Mouse (Mus musculus): ENCODE results near the gene Msh5.
A peak's percentile ranks its signal among the peaks of the same experiment; 100 is the strongest.
"Not testable (repeated sequence)": the region's sequence is repeated elsewhere in the genome, so short reads cannot be mapped to it uniquely, and the experiment has no call there.

Msh5 gene

DNA sequence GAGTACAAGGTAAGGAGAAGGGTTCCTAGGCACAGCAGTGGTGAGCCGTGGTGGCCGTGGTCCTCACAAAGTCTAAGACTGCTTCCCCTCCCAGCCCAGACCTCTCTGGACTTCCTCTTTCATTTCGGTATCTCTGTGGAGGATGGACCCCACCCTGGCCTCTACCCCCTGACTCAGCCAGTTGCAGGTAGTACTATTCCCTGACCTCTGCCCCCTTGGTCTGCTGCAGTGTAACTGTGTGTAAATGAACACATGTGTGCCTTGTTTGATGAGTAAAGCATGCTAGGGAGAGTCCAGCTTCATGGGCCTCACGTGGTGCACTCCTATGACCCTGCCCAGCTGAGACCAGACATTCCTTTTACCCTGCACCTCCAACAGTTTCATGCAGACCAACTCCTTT lies 22.8 kb downstream of the Msh5 start:
- DNase-seq (ENCODE audit: low spot score in 2 of 2) = no peak

DNA sequence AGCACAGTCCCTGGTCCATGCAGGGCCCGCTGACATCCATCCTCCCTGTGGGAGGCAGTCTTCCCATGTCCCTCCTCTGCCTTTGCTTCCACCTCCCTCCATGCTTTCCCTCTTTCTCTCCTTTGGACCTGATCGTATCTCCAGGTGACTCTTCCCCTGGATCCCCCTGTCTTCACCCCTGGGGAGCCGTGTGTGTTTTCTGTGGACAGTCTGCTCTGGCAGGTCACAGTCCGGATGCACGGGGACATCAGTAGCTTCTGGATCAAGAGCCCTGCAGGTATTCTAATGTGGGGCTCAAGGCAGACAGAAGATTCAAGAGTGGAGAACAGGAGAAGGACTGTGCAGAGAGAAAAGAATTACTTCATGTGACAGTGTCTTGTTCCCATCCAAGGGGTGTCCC lies 23.3 kb downstream of the Msh5 start:
- DNase-seq (ENCODE audit: low spot score in 2 of 2) = no peak

DNA sequence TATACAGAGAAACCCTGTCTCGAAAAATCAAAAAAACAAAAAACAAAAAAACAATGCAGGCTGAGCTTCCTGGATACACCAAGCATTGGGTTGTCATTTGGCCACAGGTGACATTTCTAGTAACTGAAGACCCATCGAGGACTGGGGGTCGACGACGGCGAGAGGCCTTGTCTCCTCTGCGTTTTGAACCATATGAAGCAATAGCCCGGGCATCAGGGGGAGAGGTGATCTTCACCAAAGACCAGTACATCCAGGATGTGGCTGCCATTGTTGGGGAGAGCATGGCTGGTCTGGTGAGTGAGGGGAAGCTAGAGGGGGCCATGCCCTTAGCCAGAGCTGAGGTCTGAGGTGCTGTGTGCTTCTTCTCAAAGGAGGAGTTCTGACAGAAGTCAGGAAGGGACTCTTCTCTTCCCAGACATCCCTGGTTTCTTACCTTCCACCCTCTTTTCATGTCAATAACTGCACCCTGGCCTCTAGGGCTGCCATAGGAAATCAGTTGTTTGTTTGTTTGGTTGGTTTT lies 23.9 kb downstream of the Msh5 start:
- DNase-seq (ENCODE audit: low spot score in 2 of 2) = no peak

DNA sequence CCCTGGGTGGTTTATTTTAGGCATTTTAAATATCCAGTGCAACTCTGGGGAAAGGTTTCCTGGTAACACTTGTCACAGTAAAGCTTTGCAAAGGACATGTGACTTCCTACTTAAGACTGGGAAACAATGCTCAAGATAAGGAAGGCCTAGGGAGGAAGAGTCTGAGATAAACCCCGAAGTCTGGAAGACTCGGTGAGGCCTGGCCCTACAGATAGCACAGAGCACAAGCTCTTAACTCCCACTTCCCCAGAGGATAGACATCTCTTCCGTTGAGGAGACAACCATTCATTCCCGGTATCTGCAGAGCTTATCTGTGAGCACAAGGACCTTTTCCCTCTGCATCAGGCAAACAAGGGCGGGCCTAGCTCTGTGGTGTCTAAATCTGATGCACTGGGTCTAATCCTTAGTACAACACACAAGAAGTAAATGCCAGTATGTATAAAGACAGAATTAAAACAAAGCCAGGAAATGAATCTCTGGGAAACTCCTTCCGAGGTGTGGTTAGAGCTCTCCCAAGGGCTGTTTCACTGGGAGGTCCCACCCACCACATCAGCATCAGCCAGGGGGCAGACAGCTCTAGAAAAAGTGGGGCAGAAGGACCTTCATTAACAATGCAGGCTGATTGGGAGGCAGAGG lies 24.6 kb downstream of the Msh5 start:
- DNase-seq (ENCODE audit: low spot score in 2 of 2) = no peak

DNA sequence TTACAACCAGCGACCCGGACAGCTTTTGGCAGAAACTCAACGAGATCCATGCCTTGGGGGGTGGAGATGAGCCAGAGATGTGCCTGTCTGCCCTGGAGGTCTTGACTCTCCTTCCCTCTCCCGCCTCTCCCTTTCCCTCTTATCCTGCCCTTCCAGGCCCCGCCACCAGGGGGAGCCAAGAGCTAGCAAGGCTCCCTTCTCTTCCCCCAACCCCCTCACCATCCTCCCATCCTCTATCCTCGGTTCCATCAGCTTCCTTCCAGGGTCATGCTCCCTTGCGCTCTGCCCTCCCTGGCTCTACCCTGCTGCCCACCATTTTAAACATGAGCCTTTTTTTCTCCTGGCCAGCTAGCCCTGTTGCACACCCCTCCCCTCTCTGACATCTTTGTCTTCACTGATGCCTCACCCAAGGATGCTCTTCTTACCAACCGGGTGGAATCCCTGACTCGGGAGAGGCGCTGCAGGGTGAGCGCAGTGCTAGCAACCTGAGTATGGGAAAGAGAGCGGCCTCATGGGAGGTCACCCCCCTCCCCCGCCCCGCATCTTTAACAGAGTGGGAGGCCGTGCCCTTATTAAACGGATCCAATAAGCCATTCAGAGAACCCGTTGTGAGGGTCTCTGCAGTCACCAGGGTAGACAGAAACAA lies 25.3 kb downstream of the Msh5 start:
- DNase-seq (ENCODE audit: low spot score in 2 of 2) = peak; percentile 73 to 80

DNA sequence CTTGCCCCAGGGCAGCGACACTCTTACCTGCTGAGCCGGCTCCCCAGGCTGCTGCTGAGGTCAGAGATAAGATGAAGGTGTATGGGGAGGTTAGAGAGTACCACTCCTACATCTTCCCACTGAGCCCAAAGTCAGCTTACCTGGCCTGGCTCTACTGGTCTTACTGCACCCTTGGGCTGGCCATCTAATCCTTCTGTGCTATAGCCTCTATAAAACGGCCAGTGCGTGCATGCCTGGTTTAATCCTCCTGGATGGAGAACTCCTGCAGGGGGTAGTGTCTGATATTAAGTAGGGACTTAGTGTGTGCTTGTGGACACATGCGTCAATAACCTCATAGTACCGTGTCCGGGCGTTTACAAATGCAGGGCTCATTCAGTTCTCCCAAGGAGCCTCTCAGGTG lies 26.0 kb downstream of the Msh5 start:
- no peak for DNase-seq (ENCODE audit: low spot score in 2 of 2)

DNA sequence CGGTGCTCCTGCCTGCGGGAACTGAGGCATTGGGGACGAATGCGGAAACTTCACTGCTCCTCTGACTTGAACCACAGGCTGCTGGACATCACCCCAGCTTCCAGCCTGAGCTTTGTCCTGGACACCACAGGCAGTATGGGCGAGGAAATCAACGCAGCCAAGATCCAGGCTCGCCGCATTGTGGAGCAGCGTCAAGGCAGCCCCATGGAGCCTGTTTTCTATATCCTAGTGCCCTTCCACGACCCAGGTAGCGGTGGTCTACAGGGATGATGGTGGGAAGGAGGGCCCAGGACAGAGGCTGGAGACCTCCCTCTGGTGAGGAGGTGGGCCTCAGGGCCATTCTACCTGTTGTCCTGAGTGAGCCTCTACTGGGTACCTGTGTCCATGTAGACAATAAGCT lies 26.7 kb downstream of the Msh5 start:
- DNase-seq (ENCODE audit: low spot score in 2 of 2) = no peak

DNA sequence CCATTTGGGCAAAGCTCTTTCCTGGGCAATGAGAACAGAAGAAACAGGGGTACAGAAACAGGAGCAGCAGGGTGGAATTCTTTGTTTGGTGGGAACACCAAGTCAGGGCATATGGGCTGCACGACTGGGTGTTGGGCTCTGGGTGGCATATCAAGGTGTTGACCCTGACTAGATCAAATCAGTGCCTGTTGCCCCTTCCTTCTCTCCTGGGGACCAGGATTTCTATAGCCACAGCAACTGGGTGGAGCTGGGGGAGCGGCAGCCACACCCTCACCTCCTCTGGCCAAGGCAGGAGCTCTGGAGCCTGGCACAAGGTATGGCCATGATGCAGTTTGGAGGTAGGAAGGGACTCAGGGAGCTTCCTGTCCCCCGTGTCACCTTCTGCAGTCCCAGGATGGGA lies 28.4 kb downstream of the Msh5 start:
- no peak for DNase-seq (ENCODE audit: low spot score in 2 of 2)

DNA sequence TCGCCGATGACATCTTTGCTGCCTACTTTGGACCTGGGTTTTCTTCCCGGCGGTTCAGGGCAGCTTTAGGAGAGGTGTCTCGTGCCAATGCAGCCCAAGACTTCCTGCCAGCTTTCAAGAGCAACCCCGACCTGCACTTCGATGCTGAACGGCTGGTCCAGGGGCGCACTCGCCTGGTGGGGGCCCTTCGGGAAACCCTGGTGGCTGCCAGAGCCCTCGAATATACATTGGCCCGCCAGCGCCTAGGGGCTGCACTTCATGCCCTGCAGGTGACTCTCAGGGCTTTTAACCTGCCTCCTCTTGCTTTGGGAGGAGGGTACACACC lies 28.9 kb downstream of the Msh5 start:
- no peak for DNase-seq (ENCODE audit: low spot score in 2 of 2)

DNA sequence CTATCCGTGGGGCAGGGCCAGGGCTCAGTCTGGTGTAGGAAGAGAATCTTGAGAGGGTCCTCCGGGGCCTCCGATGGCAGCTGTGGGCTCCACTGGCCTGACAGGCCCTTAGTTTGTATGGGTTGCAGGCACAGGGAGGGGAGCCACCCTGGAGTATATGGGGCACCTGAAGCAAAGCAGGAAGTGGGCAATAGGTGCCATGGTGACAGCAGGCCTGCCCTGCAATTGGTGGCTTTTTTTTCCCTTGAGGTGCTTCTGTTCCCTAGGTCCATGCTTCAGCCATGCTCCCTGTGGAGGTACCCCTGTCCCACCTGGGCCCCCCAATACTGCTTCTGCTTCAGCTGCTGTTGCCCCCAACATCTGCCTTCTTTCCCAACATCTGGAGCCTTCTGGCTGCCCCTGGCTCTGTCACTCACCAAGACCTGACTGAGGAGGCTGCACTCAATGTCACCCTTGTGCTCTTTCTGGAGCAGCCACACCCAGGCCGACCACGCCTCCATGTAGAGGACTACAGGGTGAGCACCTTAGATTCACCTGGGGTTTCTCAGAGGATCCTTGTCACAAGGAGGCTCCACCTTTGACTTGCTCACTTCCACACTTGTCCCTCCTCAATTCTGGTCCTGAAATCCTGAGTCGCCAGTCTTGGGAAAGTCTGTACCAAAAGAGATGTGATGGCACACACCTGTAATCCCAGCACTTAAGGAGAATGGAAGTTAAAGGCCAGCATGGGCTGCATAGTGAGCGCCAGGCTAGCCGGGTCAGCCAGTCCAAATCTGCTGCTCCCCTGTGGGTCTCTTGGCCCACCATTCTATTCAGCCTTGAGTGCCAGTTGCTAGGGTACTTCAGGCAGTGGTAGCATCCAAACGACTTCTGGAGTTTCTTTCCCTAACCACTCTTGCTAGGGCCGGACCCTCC lies 29.5 kb downstream of the Msh5 start:
- DNase-seq (ENCODE audit: low spot score in 2 of 2) = no peak

DNA sequence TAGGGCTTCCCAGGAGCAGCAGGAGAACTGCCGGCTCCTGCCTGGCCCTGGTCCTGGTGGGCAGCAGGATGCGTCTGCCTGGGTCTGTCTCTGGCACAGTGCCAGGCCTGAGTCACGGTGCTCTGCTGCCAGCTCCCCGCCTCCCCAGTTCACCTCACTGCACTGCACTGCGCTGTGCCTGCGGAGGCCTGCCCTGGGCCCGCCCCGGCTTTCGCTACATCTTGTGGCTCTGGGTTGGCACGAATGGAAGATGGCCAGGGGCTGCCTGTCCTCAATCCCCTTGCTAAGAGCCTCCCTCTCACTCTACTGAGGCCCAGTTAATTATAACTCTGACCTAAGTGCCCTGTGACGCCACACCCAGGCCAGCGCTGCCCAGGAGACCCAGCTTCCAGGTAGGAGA lies 30.2 kb downstream of the Msh5 start, which contains the start of gene Vwa7:
Gene Vwa7, plus strand, starts transcription at position 204 of the 400 bp plus-strand sequence.
- no peak for DNase-seq (ENCODE audit: low spot score in 2 of 2)

DNA sequence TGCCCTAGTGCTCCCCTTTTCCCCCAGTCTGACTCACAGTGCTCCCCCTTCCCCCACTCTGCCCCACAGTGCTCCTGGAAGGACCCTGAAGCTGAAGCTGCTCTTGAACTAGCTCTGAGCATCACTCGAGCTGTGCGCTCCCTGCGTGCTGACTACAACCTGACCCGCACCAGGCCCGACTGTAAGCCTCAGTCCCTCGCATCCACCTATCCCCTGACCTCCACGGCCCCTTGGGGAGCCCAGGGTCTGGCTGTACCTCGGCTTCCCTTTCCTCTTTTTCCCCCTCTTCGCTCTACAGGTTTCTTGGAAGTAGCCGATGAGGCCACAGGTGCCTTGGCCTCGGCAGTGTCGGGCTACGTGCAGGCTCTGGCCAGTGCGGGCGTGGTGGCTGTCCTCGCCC lies 31.2 kb downstream of the Msh5 start:
- DNase-seq (ENCODE audit: low spot score in 2 of 2) = no peak

DNA sequence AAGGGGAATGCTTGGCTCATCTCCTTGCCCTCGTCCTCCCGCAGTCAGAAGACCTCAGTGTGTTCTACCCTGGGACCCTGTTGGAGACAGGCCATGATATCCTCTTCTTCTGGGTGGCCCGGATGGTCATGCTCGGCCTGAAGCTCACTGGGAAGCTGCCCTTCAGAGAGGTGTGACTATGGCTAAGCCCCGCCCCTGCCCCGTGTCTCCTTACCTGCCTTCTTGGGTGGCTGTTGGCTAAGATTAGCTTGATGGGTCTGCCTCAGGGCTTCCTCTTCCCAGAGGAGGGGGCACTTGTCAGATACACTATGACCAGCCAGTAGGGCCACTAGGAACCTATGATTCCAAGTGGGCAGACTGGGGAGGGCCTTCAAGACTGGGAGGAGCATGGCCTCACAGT lies 33.3 kb downstream of the Msh5 start:
- DNase-seq (ENCODE audit: low spot score in 2 of 2) = no peak

DNA sequence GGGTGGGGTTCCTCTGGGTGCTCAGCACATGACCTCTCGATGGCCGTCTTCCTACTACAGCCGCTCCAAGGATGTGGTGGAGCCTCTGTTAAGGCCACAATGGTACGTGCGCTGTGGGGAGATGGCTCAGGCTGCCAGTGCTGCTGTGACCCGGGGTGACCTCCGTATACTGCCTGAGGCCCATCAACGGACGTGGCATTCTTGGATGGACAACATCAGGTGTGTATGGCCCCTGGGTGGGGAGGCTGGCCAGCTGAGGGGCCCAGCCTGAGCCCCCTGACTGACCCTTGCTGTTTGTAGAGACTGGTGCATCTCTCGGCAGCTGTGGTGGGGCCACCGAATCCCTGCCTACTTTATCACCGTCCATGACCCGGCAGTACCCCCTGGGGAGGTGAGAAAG lies 34.1 kb downstream of the Msh5 start:
- DNase-seq (ENCODE audit: low spot score in 2 of 2) = no peak

DNA sequence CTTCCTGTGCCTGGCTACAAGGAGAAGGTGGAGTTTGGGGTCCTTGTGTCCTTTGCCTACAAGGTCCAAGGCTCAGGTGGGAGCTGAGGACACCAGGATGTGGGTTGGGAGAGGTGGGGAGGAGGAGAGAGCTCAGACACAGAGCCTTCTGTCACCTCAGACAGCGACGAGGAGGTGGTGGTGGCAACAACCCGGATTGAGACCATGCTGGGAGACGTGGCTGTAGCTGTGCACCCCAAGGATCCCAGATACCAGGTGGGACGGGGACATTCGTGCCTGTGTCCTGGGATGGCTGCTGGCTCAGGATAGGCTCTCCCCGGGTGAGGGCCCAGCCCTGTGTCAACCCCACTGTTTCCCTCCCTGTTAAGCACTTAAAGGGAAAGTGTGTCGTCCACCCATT lies 35.1 kb downstream of the Msh5 start:
- no peak for DNase-seq (ENCODE audit: low spot score in 2 of 2)

DNA sequence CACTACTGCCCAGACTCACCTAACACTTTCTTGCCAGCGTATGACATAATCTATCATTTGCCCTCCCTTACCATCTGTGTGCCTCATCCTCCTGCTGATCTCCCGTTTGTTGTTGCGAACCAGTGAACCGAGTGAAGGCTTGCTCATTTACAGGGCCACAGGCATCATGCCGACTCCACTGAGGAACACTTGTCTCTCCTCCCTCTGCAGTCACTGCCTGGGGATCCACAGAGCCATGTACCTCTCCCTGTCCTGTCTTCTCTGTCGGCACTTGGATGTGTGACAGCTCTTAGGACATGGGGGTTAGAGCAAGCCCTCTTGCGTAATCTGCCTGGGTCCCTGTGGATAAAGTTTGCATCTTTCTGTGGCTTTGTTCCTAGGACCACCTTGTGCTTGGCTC lies 37.0 kb downstream of the Msh5 start:
- no peak for DNase-seq (ENCODE audit: low spot score in 2 of 2)

DNA sequence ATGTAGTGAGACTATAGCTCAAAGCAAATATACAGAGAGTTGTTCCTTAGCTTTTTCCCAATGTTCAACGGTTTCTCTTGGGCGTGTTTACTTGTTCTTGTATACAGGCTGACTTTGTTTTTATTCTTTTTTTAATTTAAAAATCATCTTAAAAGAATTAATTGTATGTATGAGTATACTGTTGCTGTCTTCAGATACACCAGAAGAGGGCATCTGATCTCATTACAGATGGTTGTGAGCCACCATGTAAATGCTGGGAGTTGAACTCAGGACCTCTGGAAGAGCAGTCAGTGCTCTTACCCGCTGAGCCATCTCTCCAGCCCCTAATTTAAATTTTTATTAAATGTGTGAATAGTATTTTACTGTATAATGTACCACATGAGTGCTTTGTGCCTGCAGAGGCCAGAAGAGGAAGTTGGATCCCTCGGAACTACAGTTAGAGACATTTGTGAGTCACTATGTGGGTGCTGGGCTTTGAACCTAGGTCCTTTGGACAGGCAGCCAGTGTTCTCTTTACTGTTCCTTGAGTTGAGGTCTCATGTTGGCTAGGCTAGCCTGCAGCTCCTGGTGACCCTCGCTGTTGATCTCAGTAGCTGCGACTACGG lies 39.1 kb downstream of the Msh5 start:
- DNase-seq (ENCODE audit: low spot score in 2 of 2) = no peak

DNA sequence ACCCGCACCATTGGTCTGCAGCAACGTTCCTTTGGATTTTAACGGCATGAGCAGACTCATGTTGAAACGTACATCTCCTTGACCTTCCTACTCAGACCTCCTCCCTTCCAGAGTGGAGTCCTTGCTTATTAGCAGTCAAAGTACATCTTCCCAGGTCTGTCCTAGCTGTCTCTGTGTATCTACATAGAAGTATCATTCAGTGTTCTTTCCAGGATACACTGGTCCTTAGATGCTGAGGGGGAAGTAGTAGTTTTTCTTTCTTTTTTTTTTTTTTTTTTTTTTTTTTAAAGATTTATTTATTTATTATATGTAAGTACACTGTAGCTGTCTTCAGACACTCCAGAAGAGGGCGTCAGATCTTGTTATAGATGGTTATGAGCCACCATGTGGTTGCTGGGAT lies 40.6 kb downstream of the Msh5 start:
- DNase-seq (ENCODE audit: low spot score in 2 of 2) = not testable (repeated sequence)

DNA sequence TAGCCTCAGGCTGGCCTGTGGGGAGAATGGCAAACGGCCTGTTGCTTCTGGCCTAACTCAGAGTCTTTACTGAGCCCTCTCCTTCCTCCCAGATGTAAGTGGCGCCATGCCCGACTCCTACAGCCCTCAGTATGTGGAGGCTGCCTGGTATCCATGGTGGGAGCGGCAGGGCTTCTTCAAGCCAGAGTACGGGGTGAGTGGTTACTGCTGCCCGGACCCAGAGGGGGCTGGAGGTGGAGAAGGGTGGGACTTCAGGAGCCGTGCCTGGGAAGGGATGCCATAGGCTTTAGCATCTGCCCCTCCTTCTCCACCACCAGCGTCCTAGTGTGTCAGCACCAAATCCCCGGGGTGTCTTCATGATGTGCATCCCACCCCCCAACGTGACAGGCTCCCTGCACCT lies 41.4 kb downstream of the Msh5 start:
- no peak for DNase-seq (ENCODE audit: low spot score in 2 of 2)

DNA sequence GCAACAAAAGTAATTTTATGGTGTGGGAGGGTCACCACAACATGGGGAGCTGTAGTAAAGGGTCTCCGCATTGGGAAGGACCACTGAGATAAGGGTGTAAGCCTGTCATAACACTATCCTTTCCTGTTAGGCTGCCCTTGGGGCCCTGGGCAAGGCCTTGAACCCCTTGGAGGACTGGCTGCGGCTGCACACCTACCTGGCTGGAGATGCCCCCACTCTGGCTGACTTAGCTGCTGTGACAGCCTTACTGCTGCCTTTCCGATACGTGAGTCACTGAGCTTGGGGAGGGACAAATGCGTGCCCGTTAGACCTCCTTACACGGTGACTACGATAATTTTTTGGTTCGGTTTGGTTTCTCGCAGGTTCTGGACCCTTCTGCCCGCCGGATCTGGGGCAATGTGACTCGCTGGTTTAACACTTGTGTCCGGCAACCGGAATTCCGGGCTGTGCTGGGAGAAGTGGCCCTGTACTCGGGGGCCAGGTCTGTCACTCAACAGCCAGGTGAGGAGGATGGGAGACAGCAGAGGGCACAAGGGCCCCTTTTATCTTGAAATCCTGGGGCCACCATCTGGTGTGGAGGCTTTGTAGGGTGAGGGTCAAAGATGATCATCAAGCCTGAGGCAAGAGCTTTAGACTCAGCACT lies 42.3 kb downstream of the Msh5 start:
- no peak for DNase-seq (ENCODE audit: low spot score in 2 of 2)

DNA sequence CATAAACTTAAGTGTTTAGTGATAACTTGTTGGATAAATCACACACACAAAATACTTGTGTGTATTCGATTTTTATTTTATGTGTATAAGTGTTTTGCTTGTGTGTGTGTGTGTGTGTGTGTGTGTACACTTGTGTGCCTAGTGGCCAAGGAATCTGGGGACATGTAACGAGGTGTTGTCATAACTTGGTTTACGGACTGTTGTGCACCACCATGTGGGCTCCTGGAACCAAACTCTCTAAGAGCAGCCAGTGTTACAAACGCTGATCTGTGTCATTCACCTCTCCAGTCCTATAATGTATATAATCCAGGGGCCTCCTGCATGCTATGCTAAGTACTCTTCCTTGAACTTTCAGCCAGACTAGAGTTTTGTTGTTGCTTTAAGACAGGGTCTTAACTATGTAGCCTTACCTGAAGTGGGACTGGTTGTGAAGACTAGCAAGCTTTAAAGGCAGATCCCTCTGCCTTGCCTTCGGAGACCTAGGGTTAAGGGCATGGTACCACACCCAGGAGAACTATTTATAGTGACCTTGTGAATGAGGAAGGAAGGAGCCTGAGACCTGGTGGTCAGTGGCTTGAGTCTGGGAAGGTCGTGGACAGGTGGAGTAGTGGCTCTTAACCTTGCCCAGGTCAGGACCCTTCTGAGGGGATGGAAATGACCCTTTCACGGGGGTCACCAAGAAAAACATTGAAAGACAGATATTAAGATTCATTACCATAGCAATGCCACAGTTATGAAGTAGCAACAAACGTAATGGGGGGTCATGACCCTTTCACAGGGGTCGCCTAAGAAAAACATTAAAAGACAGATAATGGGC lies 43.3 kb downstream of the Msh5 start:
- no peak for DNase-seq (ENCODE audit: low spot score in 2 of 2)
